Mouse (Mus musculus): ENCODE measurements at regions not wholly inside any gene's neighbourhood (a gene's known extent, or its start where the extent isn't known, plus 50 kb on each side); places are given as distances from the start of the nearest gene placed in this dataset.

DNA sequence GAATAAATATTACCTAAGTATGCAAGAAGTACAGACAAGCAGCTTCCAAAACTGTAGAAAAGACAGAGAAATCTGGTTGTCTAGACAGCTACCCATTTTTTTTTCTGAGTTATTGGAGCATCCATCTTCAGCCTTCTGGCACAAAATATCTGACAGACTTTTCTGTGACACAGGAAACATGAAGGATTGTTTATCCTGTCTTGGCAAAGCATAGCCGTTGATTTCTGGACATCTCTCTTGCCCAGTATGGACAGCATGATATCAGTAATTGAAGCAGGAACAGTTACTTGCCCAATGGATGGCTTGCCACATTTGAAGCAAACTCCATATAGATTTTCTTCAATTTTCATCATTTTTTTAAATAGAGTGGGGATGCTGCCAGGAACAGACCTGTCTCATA is 96.1 kb upstream of the Naaladl2 start:
- WGBS, result 49% methylated on average over 1 of the region's 1 CpGs
- H3K27me3 ChIP-seq (replicated peaks; ENCODE audit: insufficient read depth, low read length), result no peaks in the 10 kb centered on the region
- no peaks in the 10 kb centered on the region for H3K9me3 ChIP-seq (ENCODE audit: low read length)
- H3K4me1 ChIP-seq (ENCODE audit: insufficient read depth, low read depth, low read length), result no peaks in the 10 kb centered on the region
- H3K36me3 ChIP-seq (ENCODE audit: insufficient read depth, low read length), result no peaks in the 10 kb centered on the region
- TF ChIP-seq CTCF (IDR thresholded peaks at IDR 0.05) (no peak), EP300 (IDR thresholded peaks at IDR 0.05) (no peak)
- no peak for DNase-seq (ENCODE audit: low spot score)
- no peak overlapping the region for H3K4me2 ChIP-seq (replicated peaks; ENCODE audit: low read depth, low read length)
- no peak overlapping the region for H3K27ac ChIP-seq (ENCODE audit: low read length)
- no peak overlapping the region for H3K4me3 ChIP-seq (ENCODE audit: low read depth, low read length)
- H3K9ac ChIP-seq (replicated peaks; ENCODE audit: low read depth), result no peak overlapping the region
- ATAC-seq, result no peak

DNA sequence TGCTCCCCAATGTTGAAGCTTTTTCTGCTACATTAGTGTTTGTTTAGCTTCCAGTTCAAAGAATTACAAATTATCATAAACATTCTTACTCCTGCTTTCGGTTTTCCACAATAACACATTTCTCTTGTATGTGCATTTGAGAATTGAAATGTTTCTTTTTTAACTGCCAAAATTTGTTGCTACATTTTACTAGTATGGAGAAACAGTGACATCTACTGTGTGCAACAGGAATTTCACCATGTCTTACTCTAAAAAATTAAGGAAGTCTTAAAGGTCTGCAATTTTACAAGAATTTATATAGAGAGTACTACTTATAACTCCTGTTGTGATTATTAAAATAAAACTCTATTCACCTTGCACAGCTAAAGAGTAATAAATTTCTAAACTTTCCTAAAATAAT is 76.5 kb upstream of the Naaladl2 start:
- WGBS, result 43% methylated on average over 1 of the region's 1 CpGs
- Histone ChIP-seq H3K4me1 (ENCODE audit: insufficient read depth, low read depth, low read length) (no peaks in the 10 kb centered on the region), H3K27ac (ENCODE audit: low read length) (no peak overlapping the region), H3K9me3 (ENCODE audit: low read length) (no peaks in the 10 kb centered on the region), H3K9ac (replicated peaks; ENCODE audit: low read depth) (no peak overlapping the region), H3K27me3 (replicated peaks; ENCODE audit: insufficient read depth, low read length) (no peaks in the 10 kb centered on the region), H3K4me2 (replicated peaks; ENCODE audit: low read depth, low read length) (no peak overlapping the region), H3K36me3 (ENCODE audit: insufficient read depth, low read length) (no peaks in the 10 kb centered on the region), H3K4me3 (ENCODE audit: low read depth, low read length) (no peak overlapping the region)
- TF ChIP-seq CTCF (IDR thresholded peaks at IDR 0.05) (peak; percentile 49), EP300 (IDR thresholded peaks at IDR 0.05) (no peak)
- ATAC-seq (no peak), DNase-seq (ENCODE audit: low spot score) (peak; percentile 45)

DNA sequence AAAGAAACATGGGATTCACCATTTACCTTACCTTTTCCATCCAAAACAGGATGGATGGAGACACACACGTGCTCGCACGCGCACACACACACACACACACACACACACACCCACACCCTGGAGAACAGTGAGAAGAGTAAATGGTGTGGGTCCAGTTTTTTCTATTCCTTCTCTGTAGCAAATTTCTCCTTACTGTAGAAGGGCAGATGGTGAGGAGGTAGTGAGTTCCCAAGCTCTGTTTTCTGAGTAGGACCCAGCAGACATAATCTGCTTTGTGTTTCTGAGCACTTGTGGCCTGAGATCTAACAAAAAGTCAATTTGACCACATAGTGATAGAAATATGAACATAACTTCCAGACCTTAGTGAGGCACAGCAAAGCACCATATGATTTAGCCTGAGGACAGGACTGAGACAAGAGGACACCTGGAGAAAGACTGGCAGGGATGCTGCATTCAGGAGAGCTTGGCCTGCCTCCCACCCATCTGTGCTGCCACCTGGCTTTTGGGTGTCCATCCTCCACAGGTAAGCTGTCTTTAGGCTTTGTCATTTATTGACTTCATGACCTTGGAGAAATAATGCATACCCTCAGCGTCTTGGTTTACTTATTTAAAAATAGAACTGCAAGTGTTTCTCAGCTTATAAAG is 64.1 kb upstream of the Naaladl2 start:
- no peak overlapping the region for H3K4me3 ChIP-seq (ENCODE audit: low read depth, low read length)
- no peak overlapping the region for H3K4me2 ChIP-seq (replicated peaks; ENCODE audit: low read depth, low read length)
- no peaks in the 10 kb centered on the region for H3K9me3 ChIP-seq (ENCODE audit: low read length)
- H3K27me3 ChIP-seq (replicated peaks; ENCODE audit: insufficient read depth, low read length), result no peaks in the 10 kb centered on the region
- WGBS, result 89% methylated on average over 5 of the region's 5 CpGs
- no peak overlapping the region for H3K27ac ChIP-seq (ENCODE audit: low read length)
- no peaks in the 10 kb centered on the region for H3K36me3 ChIP-seq (ENCODE audit: insufficient read depth, low read length)
- no peaks in the 10 kb centered on the region for H3K4me1 ChIP-seq (ENCODE audit: insufficient read depth, low read depth, low read length)
- no peak for TF ChIP-seq CTCF (IDR thresholded peaks at IDR 0.05)
- no peak for TF ChIP-seq EP300 (IDR thresholded peaks at IDR 0.05)
- ATAC-seq, result no peak
- DNase-seq (ENCODE audit: low spot score), result no peak
- no peak overlapping the region for H3K9ac ChIP-seq (replicated peaks; ENCODE audit: low read depth)

Data from lung, postnatal 0 days (tissue).